Mouse (Mus musculus) olfactory bulb, adult 2 months (tissue): ENCODE measurements around the gene Tsku.

Experiments used
- CTCF ChIP-seq: fragments of 200-500 bp; IDR thresholded peaks from 2 replicates; pipeline ENCODE4 v1.5.1; 2012; ENCODE audit warnings: low read depth, mild to moderate bottlenecking, low read length, moderate library complexity; ENCODE audit not compliant: insufficient read depth
- POLR2A ChIP-seq: fragments of 200-500 bp; IDR thresholded peaks from 2 replicates; pipeline ENCODE4 v1.6.1; 2012; ENCODE audit warnings: mild to moderate bottlenecking, low read depth, low read length, moderate library complexity; ENCODE audit not compliant: insufficient read depth

DNA sequence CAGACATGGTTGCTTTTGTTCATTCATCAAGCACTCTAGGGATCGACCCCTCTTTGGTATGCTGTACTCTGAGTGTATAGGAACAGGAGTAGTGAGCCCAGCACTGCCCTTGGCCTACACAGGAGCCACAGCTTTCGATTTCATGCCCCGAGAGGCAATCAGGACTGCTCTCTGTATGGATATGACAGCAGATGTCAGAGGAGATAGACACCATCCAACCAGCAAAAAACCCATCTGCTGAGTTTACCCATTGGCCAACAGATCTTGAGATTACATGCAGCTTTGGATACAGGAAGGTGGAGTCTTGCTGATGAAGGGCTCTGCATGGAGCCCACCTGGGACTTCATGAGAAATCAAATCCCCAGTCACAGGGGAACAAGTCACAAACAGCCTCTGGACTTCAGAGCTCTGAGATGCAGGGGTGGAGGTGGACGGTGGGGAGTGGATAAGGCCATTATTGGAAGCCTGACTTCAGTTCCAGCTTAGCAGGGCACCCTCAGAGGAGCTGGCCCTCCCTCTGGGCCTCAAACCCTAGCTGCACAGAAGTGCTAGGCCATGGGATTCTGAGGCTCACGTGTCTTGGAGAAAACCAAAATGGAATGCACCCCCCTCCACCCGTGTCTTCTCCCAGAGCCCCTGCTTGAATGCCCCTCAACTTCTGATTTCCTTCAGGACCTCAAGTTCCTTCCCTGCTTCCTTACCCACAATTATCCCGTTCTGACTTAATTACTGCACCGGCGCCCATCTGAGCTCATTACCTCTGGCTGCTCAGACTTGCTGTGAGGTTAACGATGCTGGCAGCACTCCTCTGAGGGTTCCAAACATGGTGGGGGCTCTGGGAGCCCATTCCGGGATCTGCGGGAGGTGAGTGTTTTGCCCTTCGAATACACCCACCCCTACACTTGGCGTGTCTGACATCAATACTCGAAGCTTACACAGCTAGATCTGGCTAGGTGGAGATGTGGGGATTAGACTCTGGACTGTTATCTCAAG, 41.8 kb upstream of the Tsku start:
- no peak for TF ChIP-seq CTCF
- no peak for TF ChIP-seq POLR2A
